Mouse (Mus musculus): ENCODE data around the gene Popdc3.
"Not testable (repeated sequence)": the region's sequence is repeated elsewhere in the genome, so short reads cannot be mapped to it uniquely, and the experiment has no call there.

Popdc3 gene

DNA sequence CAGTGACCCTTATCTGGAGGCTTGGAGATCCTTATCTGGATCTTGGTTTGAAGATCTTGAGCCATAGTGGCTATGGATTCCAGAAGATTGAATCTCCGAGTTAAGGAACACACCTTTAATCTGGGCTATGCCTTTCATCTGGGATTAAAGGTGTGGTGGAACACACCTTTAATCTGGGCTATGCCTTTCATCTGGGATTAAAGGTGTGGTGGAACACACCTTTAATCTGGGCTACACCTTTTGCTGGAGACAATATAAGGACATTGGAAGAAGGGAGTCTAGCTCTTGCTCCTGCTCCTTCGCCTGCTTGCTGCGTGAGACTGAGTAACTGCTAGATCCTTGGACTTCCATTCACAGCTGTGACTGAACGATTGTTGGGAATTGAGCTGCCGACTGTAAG is at the start of gene Popdc3:
Gene Popdc3, plus strand, starts transcription at position 301 of the 400 bp plus-strand sequence.
- DNase-seq: not testable (repeated sequence)

DNA sequence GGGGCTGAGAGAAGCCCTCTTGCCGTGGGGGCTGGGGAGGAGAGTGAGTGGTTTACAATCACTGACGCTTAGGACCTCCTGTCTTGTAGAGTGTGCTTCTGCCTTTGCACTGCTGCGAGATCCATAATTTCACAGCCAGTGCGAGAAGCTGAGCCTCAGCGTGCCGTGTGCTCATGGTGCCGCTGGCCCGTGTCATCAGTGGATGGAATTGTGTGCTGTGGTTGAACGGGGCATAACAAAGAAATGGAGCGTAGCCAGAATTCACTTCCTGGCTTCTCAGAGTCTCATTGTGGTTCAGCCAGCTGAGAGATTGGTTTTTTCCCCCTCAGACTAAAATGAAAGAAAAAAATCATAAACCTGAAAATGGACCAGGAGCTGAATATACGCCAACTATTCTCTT is 48.8 kb upstream of the Popdc3 start:
- DNase-seq: peak; percentile 9 to 27

DNA sequence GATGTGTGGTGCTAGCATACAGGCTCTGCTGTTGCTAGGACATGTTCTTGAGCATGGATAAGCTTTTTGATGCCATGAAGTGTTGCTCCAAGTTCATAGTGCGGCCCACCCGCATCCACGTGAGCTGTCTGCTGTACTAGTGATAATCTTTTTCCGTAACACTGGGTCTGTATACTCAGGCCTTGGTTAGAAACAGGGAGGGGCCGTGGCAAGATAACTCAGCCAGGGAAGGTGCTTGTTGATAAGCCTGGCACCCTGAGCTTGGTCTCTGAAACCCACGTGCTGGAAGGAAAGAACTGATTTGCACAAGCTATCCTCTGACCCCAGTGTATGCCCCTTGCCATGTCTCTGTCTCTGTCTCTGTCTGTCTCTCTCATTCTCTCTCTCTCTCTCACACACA is 47.9 kb upstream of the Popdc3 start:
- DNase-seq: no peak

DNA sequence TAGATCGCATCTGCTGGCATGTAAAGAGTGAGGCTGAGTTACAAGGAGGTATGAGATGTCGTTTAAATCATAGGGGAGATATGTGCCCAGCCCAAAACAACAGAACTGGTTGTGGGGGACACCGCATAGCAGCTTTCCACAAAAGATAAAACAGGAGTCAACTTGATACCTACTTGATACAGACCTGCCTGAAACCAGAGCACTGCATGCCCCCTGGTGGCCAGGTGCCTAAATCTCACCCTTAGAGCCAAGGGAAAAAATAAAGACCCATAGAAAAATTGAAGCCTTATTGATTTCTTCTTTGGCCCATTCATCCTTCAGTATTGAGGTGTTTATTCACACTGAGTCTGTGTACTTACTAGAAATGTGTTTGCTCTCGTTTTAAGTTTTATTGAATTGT is 45.5 kb upstream of the Popdc3 start:
- peak; percentile 65 to 74 for DNase-seq

DNA sequence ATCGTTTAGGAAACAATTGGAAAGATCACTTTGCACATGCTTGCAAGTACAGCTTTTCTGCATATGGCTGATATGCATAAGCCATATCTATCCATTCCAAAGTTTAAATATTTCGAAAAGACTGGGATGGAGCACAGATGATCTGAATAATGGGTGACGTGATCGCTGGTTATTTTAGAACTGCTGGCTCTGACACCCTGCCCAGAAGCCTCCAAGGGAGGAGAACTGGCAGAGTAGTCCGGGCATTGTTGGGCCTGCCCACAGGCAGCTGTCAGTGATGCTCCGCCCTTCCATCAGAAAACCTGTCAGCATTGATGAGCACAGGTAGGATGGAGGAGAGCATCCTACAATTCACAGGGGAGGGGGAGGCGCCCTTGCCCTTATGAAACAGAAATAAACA is 41.1 kb upstream of the Popdc3 start:
- DNase-seq: no peak

DNA sequence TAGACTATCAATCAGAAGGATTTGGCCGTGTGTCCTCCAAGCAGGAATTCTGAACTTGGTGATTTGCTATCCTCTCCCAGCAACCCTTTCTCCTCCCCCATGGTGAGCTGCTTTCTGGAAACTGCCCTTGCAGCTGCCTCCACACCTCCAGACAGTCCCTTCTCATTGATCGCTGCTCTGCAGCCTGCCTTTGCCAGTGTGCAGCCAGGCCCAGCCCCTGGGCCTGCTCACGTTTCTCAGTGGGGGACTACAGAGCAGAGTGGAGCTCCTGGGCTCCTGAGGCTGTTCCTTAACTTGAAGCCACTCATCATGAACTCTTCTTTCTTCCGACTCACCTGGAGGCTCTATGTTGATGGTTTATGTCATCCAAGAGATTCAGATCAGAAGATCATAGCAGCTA is 38.0 kb upstream of the Popdc3 start:
- no peak for DNase-seq

DNA sequence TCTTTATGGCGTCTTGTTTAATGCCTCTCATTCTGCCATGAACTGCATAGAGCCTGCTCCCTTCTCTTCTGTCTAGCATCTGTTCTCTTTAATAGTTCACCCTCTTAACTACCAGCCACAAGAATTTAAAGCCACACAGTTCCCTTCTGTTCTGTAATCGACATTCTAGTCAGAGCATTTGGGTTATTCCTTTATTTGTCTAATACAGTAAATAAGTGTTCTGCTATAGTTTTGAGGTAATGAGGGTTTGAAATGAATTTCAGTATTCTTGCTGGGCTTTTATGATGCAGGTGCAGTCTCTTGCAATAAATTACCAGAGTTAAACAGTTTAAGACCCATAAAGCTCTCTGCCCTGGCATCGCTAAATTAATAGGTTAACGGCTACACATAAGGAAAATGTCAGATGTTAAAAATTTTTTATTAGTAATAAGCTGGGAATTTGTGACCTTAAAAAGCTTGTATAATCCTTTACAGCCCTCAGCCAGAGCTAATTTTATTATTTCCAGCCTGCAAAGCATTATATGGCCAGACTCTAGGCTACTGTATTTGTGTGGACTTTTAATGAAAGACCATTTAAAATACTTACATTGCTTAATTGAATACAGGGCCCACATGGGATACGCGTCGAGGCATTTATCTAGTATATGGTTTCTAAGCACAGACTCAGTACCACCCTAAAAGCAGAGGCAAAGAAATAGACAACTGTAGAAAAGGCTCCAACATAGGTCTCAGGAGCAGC is 37.3 kb upstream of the Popdc3 start:
- no peak for DNase-seq

DNA sequence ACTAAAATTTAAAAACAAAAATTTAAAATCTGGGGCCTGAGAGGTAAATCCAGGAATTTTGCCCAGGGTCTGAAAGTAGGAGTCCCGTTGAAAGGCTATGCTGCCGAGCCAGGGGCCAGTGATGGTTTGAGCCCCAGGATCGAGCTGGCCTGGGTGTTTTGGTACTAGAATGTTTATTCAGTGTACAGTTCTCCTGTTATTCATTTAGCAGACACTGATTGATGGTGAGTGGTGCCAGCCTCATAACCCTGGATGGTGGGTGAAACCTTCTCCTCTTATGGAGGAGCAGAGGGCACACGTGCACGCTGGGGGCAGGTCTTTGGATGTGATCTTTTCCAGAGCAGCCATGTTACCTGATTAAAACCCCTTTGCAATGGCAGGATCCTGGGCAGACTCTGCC is 35.5 kb upstream of the Popdc3 start:
- no peak for DNase-seq

DNA sequence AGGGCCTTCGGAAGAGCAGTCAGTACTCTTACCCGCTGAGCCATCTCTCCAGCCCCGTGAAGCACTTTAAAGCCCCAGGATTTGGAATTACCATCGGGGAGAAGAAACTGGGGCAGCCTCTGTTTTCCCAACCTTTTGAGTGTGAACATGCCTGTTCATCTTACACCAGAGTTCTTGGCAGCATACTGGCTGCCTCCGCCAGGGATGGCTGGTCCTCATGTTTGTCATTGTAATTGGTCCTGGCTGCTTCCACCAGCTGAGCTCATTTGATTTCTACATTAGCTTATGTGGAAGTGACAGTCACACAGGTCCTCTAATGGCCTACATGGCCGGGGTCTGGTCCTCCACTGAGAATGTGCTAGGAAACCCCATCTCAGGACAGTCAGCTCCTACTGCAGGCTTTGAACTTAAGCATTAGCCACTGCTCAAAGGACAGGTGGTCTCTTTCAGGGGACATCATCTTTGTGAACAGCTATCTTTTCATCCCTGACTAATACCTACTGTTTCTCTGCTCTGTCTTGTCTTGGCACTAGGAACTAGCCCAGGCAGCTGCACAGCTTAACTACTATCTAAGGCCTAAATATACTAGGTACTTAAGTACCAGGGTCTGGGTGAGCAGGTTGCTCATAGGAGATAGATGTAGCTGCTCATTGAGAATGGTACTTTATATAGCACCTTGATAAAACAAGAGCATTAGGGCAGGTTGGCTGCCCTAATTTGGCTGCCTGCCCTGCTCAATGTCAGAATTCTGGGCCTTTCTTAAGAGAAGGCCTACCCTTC is 33.7 kb upstream of the Popdc3 start:
- no peak for DNase-seq

DNA sequence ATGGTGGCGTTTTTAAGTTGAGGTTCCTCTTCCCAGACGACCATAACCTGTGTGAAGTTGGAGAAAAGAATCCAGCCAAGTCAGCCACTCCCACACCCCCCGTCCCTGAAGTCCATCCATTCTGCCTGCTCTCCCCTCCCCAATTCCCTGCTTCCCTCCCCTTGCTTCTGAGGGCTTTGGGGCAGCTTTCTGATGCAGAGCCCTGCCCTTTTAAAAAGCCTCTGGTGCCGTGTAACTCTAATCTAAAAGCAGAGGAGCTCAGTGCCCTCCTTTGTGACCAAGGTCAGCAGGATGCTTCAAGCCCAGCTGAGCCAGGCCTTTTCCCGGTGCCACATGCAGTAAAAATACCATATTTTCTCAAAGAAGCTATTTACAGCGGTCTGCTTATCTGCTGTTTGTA is 31.1 kb upstream of the Popdc3 start:
- no peak for DNase-seq

DNA sequence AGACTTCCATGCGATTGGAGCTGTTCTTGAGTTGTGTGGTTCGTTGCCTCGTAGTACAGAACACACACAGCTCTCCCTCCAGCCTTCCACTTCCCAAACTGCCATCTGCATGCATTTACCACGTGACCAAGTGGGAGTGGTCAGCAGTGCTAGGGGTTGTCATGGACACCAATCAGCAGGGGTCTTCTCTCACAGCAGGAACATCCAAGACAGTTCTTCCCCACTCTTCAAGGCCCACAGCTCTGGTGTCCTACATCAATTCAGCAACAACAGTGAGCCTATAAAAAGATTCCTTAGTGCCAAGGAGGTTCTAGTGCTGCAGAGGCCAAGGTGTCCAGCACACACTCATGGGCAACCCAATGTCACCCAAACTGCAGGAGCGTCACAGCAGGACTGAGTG is 26.8 kb upstream of the Popdc3 start:
- DNase-seq: peak in 1 of 2 experiments; percentile 19

DNA sequence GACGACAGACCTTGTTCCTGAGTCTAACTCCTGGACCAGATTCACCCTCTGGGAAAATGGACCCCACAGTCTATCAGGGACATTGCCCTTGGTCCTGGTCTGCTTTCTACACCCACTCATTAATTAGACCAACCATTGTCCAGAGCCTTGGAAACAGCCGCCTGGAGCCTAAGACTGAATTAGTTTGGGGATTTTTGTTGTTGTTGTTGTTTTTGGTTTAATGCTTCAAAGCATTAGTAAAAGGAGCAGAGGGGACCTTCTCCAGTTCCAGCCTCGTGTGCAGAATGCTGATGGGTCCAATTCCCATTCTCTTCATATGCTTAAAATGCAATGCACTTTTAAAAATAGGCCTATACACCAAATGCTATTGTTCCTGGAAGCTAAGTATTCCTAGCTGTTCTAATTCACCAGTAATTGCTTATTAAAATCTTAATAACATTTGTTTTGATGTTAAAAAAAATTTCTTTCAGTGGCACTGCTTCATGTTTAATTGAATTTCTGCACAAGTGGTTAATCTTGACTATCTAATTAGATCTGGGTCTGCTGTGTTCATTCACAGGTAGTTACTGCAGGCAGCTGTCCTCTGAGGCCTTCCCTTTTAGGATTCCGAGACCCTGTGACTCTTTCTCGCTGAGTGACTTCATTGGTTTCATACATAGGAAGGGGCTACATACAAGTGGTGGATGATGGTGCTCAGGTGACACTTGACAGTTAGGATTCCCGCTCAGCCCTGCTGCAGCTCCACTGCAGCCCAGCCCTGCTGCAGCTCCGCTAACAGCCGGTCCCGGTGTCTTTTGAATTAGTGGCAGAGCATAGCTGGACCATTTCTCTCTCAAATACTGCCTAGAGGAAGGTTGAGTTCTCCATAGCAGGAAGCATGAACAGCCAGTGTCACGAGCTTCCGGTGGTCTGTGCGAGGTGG is 25.9 kb upstream of the Popdc3 start:
- DNase-seq: no peak

DNA sequence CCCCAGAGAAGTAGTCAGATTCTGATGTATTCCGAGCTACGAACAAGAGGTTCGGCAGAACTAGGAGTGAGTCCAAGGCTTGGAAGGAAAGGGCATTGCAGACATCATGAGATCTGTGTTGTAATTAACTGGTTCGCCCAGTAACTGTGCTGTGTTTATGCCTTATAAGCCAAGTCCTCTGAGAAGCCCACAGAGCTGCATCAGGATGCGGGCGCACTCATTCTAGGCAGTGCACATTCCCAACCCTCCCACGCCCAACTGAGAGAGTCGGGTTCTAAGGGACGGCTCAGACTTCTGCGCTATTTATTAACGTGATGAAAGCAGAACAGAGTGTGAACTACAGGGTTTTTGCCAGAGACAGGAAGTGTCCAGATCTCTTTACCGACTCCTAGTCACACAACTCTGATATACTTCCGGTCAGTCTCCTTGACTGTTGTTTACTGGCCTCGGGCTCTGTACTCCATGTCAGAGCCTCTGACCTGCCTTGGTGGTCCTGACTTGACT is 23.3 kb upstream of the Popdc3 start:
- DNase-seq: no peak

DNA sequence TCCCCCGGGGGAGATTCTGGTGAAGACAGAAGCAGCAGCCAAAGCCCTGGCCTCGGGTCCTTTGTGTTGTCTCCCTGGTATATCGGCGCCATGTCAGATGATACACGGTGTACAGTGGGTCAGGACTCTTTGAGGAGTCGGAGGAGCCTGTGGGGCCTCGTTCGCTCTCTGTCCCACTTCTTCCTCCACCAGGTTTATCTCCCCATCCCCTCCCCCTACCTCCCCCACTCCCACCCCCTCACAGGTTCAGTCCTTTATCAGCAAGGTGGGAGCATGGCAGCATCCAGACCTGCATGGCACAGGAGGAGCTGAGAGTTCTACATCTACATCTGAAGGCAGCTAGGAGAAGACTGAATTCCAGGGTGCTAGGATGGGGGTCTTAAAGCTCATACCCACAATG is 12.0 kb upstream of the Popdc3 start:
- DNase-seq: no peak

DNA sequence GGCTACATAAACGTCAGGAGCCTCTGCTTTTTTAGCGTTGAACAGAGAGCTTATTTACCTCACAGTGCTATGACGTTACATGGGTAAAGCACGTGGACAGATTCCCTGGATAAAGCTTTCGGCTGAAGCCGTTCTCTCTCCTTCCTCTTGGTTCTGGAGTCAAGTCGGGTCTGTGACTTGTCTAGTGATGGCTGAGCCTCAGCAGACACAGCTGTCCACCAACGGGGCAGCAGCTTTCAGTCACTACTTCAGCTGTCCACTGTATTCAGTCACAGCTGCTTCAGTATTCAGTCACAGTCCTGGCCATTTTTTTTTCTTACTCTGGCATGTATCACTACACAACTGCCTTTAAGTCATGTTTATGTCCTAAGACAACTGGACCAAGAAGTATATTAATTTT is 4.0 kb upstream of the Popdc3 start:
- no peak for DNase-seq

DNA sequence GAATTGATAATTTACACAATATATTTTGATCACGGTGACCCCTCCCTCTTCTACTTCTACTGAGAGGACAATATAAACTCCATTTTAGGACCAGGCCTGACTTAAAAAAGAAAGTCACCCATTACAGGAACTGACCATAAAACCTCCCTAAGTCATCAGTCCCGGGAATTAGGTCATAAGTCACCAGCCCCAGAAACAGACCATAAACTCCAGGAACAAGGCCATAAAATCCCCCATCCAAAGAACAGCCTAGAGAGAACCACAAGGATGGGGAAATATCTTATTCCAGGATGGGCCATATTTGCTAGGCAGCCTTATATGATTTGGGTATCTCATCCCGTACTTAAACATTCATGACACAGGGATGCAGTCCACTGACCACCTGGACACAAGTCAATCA is 3.6 kb upstream of the Popdc3 start:
- DNase-seq: no peak

DNA sequence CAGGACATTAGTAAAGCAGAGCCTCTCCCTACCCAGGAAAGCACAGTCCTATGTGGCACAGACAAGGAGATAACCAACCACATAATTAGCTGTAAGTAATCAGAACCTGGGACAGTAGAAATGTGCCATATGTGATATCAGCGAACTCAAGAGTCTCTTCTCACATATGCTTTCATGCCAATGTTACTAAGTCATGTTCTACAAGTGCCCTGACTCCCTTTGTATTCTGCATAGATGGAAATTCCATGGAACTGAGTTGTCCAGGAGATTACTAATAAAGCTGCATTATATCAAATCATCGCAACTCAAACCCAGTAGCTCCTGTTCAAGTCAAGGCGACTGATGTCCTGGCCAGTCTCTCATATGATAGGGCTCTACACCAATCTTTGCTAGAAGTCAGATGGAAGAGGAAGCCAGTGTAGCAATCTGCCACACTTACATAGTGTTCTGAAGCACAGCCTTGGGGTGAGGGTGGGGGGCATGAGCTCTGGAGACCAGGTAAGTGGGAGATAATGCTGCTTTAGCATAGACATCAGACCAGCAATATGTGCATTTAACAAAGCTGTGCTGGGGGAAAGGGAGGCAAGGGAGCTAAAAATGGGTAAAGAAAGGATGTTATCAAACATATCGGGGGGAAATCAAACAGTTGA is 2.9 kb downstream of the Popdc3 start:
- no peak for DNase-seq

DNA sequence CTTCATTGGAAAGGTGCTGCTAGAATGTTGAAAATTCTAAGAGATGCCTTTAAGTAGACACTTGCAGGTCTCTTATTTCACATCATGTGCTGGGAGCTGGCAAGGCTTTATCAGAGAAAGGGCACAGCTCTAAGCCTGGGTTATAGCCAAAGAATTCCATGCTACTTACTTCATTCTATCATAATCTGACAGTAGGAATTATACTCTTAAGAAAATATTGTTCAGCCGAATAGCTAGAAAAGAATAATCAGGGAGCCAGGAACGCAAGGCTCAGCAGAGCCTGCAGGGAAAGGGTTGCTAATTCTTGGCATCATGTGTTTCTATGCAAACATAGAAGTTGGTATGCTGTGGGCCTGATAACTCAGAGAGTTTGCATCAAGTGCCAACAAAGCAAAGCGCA is 3.4 kb downstream of the Popdc3 start:
- no peak for DNase-seq

DNA sequence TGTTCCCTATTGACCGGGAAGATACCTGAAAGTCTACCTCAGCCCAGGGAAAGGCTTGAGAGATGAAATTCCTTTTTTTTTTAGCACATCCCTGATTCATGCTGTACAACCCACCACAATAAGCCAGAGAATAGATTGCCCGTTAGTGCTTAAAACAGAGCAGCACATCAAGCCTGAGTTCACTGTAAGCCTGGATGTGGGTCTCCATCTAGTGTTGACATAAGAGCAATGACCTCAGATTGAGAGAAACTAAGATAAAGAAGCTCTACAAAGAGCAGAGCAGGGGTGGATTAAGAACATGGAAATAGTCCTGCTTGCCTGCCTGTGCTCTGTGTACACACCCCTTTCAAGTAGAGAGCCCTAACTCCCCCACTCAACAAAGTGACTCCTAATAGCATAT is 7.6 kb downstream of the Popdc3 start:
- no peak for DNase-seq

DNA sequence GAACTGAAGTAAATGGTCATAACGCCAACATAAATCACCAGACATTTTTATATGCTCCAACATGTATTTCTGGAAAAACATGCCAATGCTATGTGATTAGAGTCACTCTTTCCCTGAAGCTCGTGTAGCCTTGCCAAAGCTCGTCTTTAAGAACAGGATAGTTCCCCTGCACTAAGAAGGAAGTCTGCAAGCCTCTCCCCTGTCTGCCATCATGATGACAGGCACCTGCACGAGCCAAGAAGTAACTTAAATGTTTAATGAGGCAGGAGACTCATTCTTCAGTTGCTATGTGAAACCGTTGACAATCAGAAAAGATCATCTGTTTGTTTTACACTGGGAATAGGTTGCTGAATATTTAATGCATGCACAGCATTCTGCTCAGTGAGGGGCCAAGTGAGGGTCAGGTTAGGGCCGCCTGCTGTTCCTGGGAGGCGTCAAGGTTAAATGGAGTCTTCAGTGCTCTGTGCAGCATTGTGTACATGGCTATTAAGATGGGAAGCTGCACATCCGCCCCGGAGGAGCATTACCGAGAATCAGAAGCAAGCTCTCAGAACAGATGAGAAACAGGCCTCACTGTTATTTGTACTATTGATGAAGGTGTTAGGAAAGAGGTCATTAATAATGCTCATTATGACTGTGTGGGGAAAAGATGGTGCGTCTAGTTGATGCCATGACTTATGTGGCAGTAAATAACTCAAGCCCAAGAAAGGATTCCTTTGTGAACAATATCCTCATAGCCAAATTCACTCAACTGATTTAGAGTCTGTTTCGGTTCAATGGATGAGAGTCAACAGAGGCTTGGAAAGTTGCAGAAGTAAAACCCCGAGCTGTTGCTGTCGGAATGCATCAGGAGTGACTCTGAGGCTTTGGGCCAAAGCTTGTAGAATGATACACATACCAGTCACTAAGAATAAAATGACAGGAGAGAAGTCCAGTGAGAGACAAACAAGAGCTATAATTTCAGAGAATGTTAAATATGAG is 15.7 kb downstream of the Popdc3 start:
- DNase-seq: no peak

DNA sequence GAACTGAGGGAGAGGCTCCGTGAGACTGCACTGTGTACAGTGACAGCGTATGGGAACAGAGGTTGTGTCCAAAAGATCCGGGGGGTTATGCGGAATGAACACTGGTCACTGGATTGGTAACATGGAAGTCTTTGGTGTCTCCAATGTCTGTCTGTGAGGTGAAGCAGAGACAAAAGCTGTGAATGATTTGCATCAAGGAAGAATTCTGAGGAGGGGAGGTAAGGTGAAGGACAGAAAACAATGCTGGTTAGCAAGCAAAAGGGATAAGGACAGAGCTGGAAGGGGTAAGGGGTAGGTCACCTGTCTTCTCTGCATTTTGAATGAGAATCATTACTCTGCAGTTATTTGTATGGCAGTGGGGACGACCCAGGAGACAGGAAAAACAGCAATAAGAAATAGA is 16.6 kb downstream of the Popdc3 start:
- no peak for DNase-seq

Measured in cerebellum, postnatal 14 days (tissue).